Mouse (Mus musculus): ENCODE measurements at regions not wholly inside any gene's neighbourhood (a gene's known extent, or its start where the extent isn't known, plus 50 kb on each side); places are given as distances from the start of the nearest gene placed in this dataset.

DNA sequence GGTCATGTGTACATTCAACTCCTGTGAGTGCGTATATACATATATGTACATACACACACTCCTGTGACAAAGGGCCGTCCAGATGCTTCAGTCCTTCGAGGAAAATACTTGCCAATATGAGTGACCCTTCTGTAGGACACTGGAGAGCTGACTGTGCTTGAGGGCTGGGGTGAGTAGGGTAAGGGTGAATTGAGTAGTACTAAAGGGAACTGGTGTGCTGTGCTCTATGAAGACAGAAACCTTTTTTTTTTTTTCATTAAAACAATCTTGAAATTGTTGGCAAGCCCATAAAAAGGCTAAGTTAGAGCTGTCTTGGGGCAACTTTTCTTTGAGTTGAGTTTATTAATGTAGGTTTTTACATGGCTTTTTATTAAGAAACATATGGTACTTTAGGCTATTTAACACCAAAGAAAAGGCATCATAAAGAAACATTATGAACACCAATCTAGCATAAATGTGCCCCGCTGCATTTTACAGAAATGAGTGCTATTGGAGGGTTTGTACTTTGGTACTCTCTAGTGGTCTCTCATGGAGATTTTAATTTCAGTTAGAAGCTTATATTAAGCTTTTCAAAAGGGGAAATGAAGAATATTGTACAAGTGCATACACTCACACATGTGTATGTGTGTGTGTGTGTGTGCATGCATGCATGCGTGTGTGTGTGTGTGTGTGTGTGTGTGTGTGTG lies 718.5 kb upstream of the 2610301B20Rik start:
- no peaks in the 10 kb centered on the region for H3K79me2 ChIP-seq (ENCODE audit: control insufficient read depth, insufficient read depth)
- TF ChIP-seq TCF12 (IDR thresholded peaks at IDR 0.05; ENCODE audit: insufficient read depth, poor library complexity, severe bottlenecking) (no peak), POLR2A (IDR thresholded peaks at IDR 0.05; ENCODE audit: insufficient read length, low read depth) (no peak), POLR2AphosphoS2 (IDR thresholded peaks at IDR 0.05; ENCODE audit: insufficient read length, low read depth) (no peak), E2F4 (IDR thresholded peaks at IDR 0.05; ENCODE audit: insufficient read depth) (no peak), MYOD1 (IDR thresholded peaks at IDR 0.05; ENCODE audit: control insufficient read depth in 1 of 3, insufficient read length in 2 of 3, low read depth in 2 of 3) (no peak), CEBPB (IDR thresholded peaks at IDR 0.05; ENCODE audit: insufficient read depth, poor library complexity, severe bottlenecking) (no peak), TCF3 (IDR thresholded peaks at IDR 0.05; ENCODE audit: insufficient read length, low read depth) (no peak), SRF (IDR thresholded peaks at IDR 0.05; ENCODE audit: control insufficient read depth, insufficient read length, low read depth) (no peak), USF1 (IDR thresholded peaks at IDR 0.05; ENCODE audit: low read depth) (no peak), MYOG (IDR thresholded peaks at IDR 0.05; ENCODE audit: control insufficient read depth in 1 of 3, insufficient read depth in 1 of 3, insufficient read length in 2 of 3, low read depth in 2 of 3) (no peak), REST (IDR thresholded peaks at IDR 0.05; ENCODE audit: insufficient read depth, insufficient read length) (no peak), MAX (IDR thresholded peaks at IDR 0.05; ENCODE audit: low read depth) (no peak)

DNA sequence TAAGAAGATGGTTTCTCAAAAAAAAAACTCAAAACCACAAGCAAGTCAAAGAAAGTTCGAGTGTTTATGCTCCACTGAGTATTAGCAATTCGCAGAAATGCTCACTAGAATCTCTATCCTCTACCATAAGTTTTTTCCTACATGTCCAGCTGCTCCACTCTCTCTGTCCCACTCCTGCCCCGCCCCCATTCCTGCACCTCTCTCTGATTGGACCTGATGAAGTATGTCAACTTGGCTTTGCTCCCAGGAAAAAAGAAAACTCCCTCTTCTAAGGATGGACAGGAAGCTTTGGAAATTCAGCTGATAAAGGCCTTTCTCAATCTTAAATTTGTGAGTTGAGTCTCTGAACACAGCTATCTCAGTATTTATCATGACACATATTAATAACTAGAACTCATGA lies 684.4 kb upstream of the 2610301B20Rik start:
- no peaks in the 10 kb centered on the region for H3K36me3 ChIP-seq (ENCODE audit: control insufficient read depth, insufficient read depth)
- TF ChIP-seq USF1 (IDR thresholded peaks at IDR 0.05; ENCODE audit: low read depth) = no peak
- TF ChIP-seq MYOG (IDR thresholded peaks at IDR 0.05; ENCODE audit: control insufficient read depth in 1 of 3, insufficient read depth in 1 of 3, insufficient read length in 2 of 3, low read depth in 2 of 3) = no peak
- TF ChIP-seq TCF3 (IDR thresholded peaks at IDR 0.05; ENCODE audit: insufficient read length, low read depth) = no peak
- no peak for TF ChIP-seq MYOD1 (IDR thresholded peaks at IDR 0.05; ENCODE audit: control insufficient read depth in 1 of 3, insufficient read length in 2 of 3, low read depth in 2 of 3)
- no peak for TF ChIP-seq SRF (IDR thresholded peaks at IDR 0.05; ENCODE audit: control insufficient read depth, insufficient read length, low read depth)
- TF ChIP-seq TCF12 (IDR thresholded peaks at IDR 0.05; ENCODE audit: insufficient read depth, poor library complexity, severe bottlenecking) = no peak
- TF ChIP-seq E2F4 (IDR thresholded peaks at IDR 0.05; ENCODE audit: insufficient read depth) = no peak
- TF ChIP-seq CEBPB (IDR thresholded peaks at IDR 0.05; ENCODE audit: insufficient read depth, poor library complexity, severe bottlenecking) = no peak
- TF ChIP-seq MAX (IDR thresholded peaks at IDR 0.05; ENCODE audit: low read depth) = no peak
- TF ChIP-seq POLR2A (IDR thresholded peaks at IDR 0.05; ENCODE audit: insufficient read length, low read depth) = no peak
- TF ChIP-seq REST (IDR thresholded peaks at IDR 0.05; ENCODE audit: insufficient read depth, insufficient read length) = no peak
- no peak for TF ChIP-seq POLR2AphosphoS2 (IDR thresholded peaks at IDR 0.05; ENCODE audit: insufficient read length, low read depth)
- H3ac ChIP-seq (ENCODE audit: control insufficient read depth, insufficient read length) = no peak overlapping the region
- no peak overlapping the region for H3K4me2 ChIP-seq (ENCODE audit: low read depth)
- H3K4me3 ChIP-seq = no peak overlapping the region
- H3K27me3 ChIP-seq (ENCODE audit: control insufficient read depth, insufficient read depth, insufficient read length) = no peaks in the 10 kb centered on the region
- H3K79me2 ChIP-seq (ENCODE audit: control insufficient read depth, insufficient read depth) = no peaks in the 10 kb centered on the region

More for the DNA sequence above, 718.5 kb upstream of the 2610301B20Rik start:
- no peaks in the 10 kb centered on the region for H3K27me3 ChIP-seq (ENCODE audit: control insufficient read depth, insufficient read depth, insufficient read length)
- H3K4me2 ChIP-seq (ENCODE audit: low read depth) = no peak overlapping the region
- no peak overlapping the region for H3ac ChIP-seq (ENCODE audit: control insufficient read depth, insufficient read length)
- H3K4me3 ChIP-seq = no peak overlapping the region
- no peaks in the 10 kb centered on the region for H3K36me3 ChIP-seq (ENCODE audit: control insufficient read depth, insufficient read depth)

DNA sequence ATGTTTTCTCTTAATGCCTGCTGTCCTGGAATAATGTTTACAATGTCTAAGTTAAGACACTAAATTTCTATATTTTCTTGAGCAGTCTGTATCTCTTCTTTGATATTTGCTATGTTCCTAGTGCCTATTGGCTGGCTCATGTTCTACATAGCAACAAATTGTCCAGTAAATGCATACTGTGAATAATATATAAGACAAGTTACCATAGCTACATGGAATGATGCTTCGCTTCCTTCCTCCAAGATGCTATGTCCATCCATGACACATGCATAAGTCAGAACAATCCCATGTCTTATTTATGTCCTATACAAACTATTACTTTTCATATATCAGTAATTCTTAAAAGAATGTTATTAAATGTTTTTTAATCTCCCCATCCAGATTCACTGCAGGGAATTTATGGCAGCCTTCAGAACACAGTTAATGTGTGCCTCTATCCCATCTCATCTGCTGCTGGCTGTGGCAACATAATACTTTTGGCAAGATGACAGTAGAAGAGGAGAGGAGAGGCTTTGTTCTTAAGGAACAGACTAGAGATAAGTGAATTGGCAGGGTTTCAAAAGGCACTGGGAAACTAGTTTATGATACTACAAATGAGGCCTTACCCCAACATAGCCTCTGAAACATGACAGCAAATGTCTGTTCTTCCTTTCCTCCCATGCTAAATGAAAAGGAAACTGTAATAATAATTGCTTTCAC lies 676.9 kb upstream of the 2610301B20Rik start:
- no peaks in the 10 kb centered on the region for H3K27me3 ChIP-seq (ENCODE audit: control insufficient read depth, insufficient read depth, insufficient read length)
- H3K79me2 ChIP-seq (ENCODE audit: control insufficient read depth, insufficient read depth) = no peaks in the 10 kb centered on the region
- no peak overlapping the region for H3K4me2 ChIP-seq (ENCODE audit: low read depth)
- TF ChIP-seq REST (IDR thresholded peaks at IDR 0.05; ENCODE audit: insufficient read depth, insufficient read length) (no peak), TCF12 (IDR thresholded peaks at IDR 0.05; ENCODE audit: insufficient read depth, poor library complexity, severe bottlenecking) (no peak), POLR2AphosphoS2 (IDR thresholded peaks at IDR 0.05; ENCODE audit: insufficient read length, low read depth) (no peak), POLR2A (IDR thresholded peaks at IDR 0.05; ENCODE audit: insufficient read length, low read depth) (no peak), TCF3 (IDR thresholded peaks at IDR 0.05; ENCODE audit: insufficient read length, low read depth) (no peak), MYOD1 (IDR thresholded peaks at IDR 0.05; ENCODE audit: control insufficient read depth in 1 of 3, insufficient read length in 2 of 3, low read depth in 2 of 3) (no peak), E2F4 (IDR thresholded peaks at IDR 0.05; ENCODE audit: insufficient read depth) (no peak), USF1 (IDR thresholded peaks at IDR 0.05; ENCODE audit: low read depth) (no peak), SRF (IDR thresholded peaks at IDR 0.05; ENCODE audit: control insufficient read depth, insufficient read length, low read depth) (no peak)
- no peak overlapping the region for H3K4me3 ChIP-seq
- H3ac ChIP-seq (ENCODE audit: control insufficient read depth, insufficient read length) = no peak overlapping the region
- no peaks in the 10 kb centered on the region for H3K36me3 ChIP-seq (ENCODE audit: control insufficient read depth, insufficient read depth)

DNA sequence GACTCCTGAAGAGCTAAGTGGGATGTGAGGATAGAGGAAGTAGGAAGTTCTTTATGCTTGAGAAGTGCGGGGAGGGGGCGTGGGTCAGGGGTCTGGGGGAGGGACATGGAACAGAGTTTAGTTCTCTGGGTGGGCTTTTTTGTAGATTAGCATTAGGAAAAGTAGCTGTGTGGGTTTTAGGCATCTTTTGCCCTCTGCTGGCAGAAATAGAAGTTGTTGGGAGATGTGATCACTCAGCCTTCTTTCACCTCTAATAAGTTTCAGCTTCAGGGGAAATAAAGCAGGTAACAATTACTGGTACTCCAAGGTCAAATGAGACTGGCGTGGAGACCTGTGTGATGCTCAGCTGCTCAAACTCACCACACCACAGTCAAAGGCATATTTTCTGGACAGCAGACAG lies 672.5 kb upstream of the 2610301B20Rik start:
- Histone ChIP-seq H3ac (ENCODE audit: control insufficient read depth, insufficient read length) (no peak overlapping the region), H3K79me2 (ENCODE audit: control insufficient read depth, insufficient read depth) (no peaks in the 10 kb centered on the region), H3K4me3 (no peak overlapping the region), H3K27me3 (ENCODE audit: control insufficient read depth, insufficient read depth, insufficient read length) (no peaks in the 10 kb centered on the region), H3K4me2 (ENCODE audit: low read depth) (no peak overlapping the region), H3K36me3 (ENCODE audit: control insufficient read depth, insufficient read depth) (no peaks in the 10 kb centered on the region)
- no peak for TF ChIP-seq E2F4 (IDR thresholded peaks at IDR 0.05; ENCODE audit: insufficient read depth)
- TF ChIP-seq TCF12 (IDR thresholded peaks at IDR 0.05; ENCODE audit: insufficient read depth, poor library complexity, severe bottlenecking) = no peak
- no peak for TF ChIP-seq MAX (IDR thresholded peaks at IDR 0.05; ENCODE audit: low read depth)
- no peak for TF ChIP-seq MYOD1 (IDR thresholded peaks at IDR 0.05; ENCODE audit: control insufficient read depth in 1 of 3, insufficient read length in 2 of 3, low read depth in 2 of 3)
- no peak for TF ChIP-seq POLR2AphosphoS2 (IDR thresholded peaks at IDR 0.05; ENCODE audit: insufficient read length, low read depth)

Measured in myocyte (in vitro differentiated cells).